Mouse (Mus musculus) heart, embryonic 12.5 days (tissue): ENCODE measurements around the gene Tgm7. TPM values are rescaled to one million over a fixed set of nuclear protein-coding genes. Genes with fewer than 3 reads are reported as not detected.
"Not testable (repeated sequence)": the region's sequence is repeated elsewhere in the genome, so short reads cannot be mapped to it uniquely, and the experiment has no call there.

Experiments used
- ATAC-seq: fragments of 200-750 bp; cut with Nextera tagmentation; 2 replicates; pipeline ENCODE4 v1.8.0; 2017; ENCODE audit warnings: moderate TSS enrichment, moderate library complexity; ENCODE audit not compliant: insufficient number of reproducible peaks, low FRiP score
- H3K27ac ChIP-seq: fragments of 300-500 bp; sonication (generic); 2 replicates; pipeline ENCODE4 v1.5.1; 2016; ENCODE audit warnings: mild to moderate bottlenecking, moderate library complexity; ENCODE audit not compliant: poor library complexity, severe bottlenecking
- H3K27me3 ChIP-seq: fragments of 300-500 bp; sonication (generic); replicated peaks from 2 replicates; pipeline ENCODE4 v1.6.1; 2016; ENCODE audit warnings: mild to moderate bottlenecking, moderate library complexity
- H3K36me3 ChIP-seq: fragments of 300-500 bp; sonication (generic); 2 replicates; pipeline ENCODE4 v1.6.1; 2016; ENCODE audit warnings: mild to moderate bottlenecking, moderate library complexity
- H3K4me1 ChIP-seq: fragments of 300-500 bp; sonication (generic); replicated peaks from 2 replicates; pipeline ENCODE4 v1.6.1; 2016; ENCODE audit warnings: mild to moderate bottlenecking
- H3K4me2 ChIP-seq: fragments of 300-500 bp; sonication (generic); 2 replicates; pipeline ENCODE4 v1.6.1; 2016; ENCODE audit warnings: mild to moderate bottlenecking, moderate library complexity
- H3K4me3 ChIP-seq: fragments of 300-500 bp; sonication (generic); 2 replicates; pipeline ENCODE4 v1.5.1; 2016; ENCODE audit warnings: mild to moderate bottlenecking
- H3K9ac ChIP-seq: fragments of 300-500 bp; sonication (generic); 2 replicates; pipeline ENCODE4 v1.6.1; 2016; ENCODE audit warnings: mild to moderate bottlenecking, moderate library complexity
- H3K9me3 ChIP-seq: fragments of 300-500 bp; sonication (generic); replicated peaks from 2 replicates; pipeline ENCODE4 v1.6.1; 2016; ENCODE audit warnings: mild to moderate bottlenecking, moderate library complexity
- WGBS: fragments of 180-500 bp; shearing (Covaris S2); methylation state at CpG from one replicate; pipeline ENCODE4 v1.1.7; 2016; 5-methylcytosine and 5-hydroxymethylcytosine counted together
- polyA plus RNA-seq: library from polyadenylated mRNA; unstranded; fragments of >200 nt; fragmentation: Nextera tagmentation; extraction: Ambion mirVana; gene quantifications from 2 replicates; pipeline ENCODE4 v1.2.1, GENCODE M21; 2016

Gene Tgm7
- polyA plus RNA-seq, 1 experiment from 2014 or later, result not detected

- H3K4me1 ChIP-seq, result no peaks in the 10 kb centered on the region
- no peak overlapping the region for H3K9ac ChIP-seq
- 80% methylated on average over 1 of the region's 1 CpGs for WGBS
- no peak overlapping the region for H3K4me2 ChIP-seq
- no peak for ATAC-seq
- H3K9me3 ChIP-seq, result no peaks in the 10 kb centered on the region
- H3K4me3 ChIP-seq, result no peak overlapping the region
- H3K36me3 ChIP-seq, result no peaks in the 10 kb centered on the region
- no peak overlapping the region for H3K27ac ChIP-seq
- H3K27me3 ChIP-seq, result no peaks in the 10 kb centered on the region
Observed at GRCm38 (mm10) chr2:121127536-121127935, 17.9 kb upstream of the Tgm7 start.

DNA sequence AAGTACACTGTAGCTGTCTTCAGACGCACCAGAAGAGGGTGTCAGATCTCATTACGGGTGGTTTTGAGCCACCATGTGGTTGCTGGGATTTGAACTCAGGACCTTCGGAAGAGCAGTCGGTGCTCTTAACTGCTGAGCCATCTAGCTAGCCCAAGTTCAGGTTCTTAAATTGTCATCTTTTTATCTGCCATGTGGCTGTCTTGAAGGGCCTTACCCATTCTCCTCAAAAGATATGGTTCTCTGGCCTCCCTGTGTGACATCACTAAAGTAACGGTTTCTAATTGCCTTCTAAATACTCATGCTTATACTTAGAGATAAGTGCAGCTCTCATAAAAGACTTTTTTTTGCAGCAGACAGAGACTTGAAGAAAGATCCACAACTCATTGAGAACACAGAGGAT lies 16.7 kb upstream of the Tgm7 start:
- H3K27me3 ChIP-seq, H3K9ac ChIP-seq, H3K4me3 ChIP-seq, H3K9me3 ChIP-seq, ATAC-seq, H3K27ac ChIP-seq, H3K36me3 ChIP-seq, H3K4me1 ChIP-seq, H3K4me2 ChIP-seq: not testable (repeated sequence)
- WGBS, result 86% methylated on average over 5 of the region's 5 CpGs

- peaks cover 4% of the 10 kb centered on the region; the same call in 1 of the 2 replicates for H3K27me3 ChIP-seq
- no peaks in the 10 kb centered on the region for H3K4me1 ChIP-seq
- H3K4me2 ChIP-seq, result no peak overlapping the region
- H3K4me3 ChIP-seq, result no peak overlapping the region
- H3K27ac ChIP-seq, result no peak overlapping the region
- no peak overlapping the region for H3K9ac ChIP-seq
- no peak for ATAC-seq
- H3K9me3 ChIP-seq, result no peaks in the 10 kb centered on the region
- WGBS, result 75% methylated on average over 3 of the region's 3 CpGs
- no peaks in the 10 kb centered on the region for H3K36me3 ChIP-seq
Observed at GRCm38 (mm10) chr2:121119260-121119659, 9.7 kb upstream of the Tgm7 start.

DNA sequence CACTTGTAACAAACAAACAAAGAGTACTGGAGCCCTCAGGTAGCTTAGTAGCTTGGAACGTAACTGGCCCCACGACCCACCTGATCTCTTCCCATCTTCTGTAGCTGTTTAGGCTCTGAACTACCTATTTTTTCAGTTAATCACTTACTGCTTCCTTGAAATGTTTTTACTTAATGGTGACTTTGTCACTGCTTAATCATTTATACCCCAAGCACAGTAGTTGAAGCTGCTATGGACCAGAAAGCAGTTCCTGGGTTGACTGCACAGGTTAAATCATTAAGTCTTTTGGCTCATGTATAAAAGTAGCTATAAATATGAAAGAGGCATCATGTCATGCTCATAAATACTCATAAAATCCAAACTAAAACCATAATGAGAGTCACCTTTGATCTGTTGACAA lies 5.8 kb upstream of the Tgm7 start:
- H3K36me3 ChIP-seq, result no peaks in the 10 kb centered on the region
- ATAC-seq, result no peak
- peaks cover under 1% of the 10 kb centered on the region; the same call in 1 of the 2 replicates for H3K4me1 ChIP-seq
- WGBS, result 87% methylated on average over 2 of the region's 2 CpGs
- peaks cover 8% of the 10 kb centered on the region; the same call in 1 of the 2 replicates for H3K27me3 ChIP-seq
- H3K4me3 ChIP-seq, result no peak overlapping the region
- no peak overlapping the region for H3K27ac ChIP-seq
- no peaks in the 10 kb centered on the region for H3K9me3 ChIP-seq
- H3K4me2 ChIP-seq, result no peak overlapping the region
- H3K9ac ChIP-seq, result no peak overlapping the region

DNA sequence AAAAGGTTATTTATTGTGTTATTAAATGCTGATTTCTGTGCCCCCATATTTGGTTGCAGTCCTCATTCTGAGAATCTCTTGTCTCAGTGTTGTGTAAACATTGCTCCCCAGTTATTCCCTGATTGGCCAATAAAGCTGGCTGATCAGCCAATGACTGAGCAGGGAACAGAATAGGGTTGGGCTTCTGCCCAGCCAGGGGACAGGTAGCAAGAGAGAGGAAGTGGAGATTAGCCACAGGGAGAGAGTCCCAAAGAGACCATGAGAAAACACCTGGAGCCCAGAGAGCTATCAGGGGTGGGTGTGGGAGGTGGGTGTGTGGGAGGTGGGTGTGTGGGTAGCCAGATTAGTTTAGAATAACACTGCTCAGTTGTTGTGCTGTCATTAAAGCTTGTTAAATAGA lies 3.7 kb downstream of the Tgm7 start:
- Histone ChIP-seq H3K9ac (no peak overlapping the region), H3K27ac (no peak overlapping the region), H3K4me2 (no peak overlapping the region), H3K36me3 (no peaks in the 10 kb centered on the region), H3K4me1 (peaks cover 4% of the 10 kb centered on the region; the same call in 1 of the 2 replicates), H3K9me3 (no peaks in the 10 kb centered on the region), H3K27me3 (no peaks in the 10 kb centered on the region), H3K4me3 (no peak overlapping the region)
- ATAC-seq, result no peak

DNA sequence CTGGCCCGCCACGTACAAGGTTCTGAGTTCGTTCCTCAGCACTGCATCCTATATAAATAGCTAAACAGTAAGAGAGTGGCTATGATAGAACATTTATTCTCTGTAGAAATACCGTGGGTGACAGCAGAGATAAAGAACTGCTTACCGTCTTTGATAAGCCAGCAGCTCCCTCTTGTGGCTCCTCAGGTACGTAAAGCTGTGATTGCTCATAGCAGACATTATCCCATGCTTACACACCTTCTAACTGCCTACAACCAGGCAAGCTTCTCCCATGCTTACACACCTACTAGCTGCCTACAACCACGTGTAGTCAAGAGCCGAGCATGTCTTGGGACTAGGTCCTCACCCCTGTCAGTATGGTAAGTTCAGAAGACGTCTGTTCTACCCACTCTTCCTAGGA lies 7.5 kb downstream of the Tgm7 start:
- no peak overlapping the region for H3K4me3 ChIP-seq
- no peaks in the 10 kb centered on the region for H3K9me3 ChIP-seq
- no peaks in the 10 kb centered on the region for H3K27me3 ChIP-seq
- no peaks in the 10 kb centered on the region for H3K4me1 ChIP-seq
- H3K27ac ChIP-seq, result no peak overlapping the region
- no peak overlapping the region for H3K4me2 ChIP-seq
- WGBS, result 22% methylated on average over 9 of the region's 9 CpGs
- no peak for ATAC-seq
- H3K9ac ChIP-seq, result no peak overlapping the region
- H3K36me3 ChIP-seq, result no peaks in the 10 kb centered on the region

DNA sequence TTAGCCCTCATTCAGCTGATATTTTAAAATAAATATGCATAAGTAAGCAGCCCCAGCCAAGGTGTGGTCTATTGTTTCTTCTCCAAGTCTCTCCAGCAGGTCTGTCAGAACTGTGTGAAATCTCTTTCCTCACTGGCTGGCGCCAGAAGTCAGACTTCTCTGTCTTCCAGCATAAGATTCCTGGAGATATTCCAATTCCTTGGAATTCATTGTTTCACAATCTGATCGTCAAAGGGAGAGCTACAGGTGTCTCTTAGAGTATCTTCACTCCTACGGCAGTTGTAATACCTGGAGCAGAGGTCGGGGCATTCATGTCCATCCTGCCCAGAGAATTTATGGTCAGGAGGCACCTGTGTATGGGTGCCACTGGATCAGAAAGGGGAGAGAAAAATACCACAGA lies 19.8 kb downstream of the Tgm7 start:
- H3K27me3 ChIP-seq, result no peaks in the 10 kb centered on the region; the same call in 1 of the 2 replicates
- no peaks in the 10 kb centered on the region for H3K9me3 ChIP-seq
- no peaks in the 10 kb centered on the region for H3K36me3 ChIP-seq
- no peak overlapping the region for H3K27ac ChIP-seq
- no peak overlapping the region for H3K9ac ChIP-seq
- H3K4me3 ChIP-seq, result no peak overlapping the region
- no peak overlapping the region for H3K4me2 ChIP-seq
- no peak for ATAC-seq
- H3K4me1 ChIP-seq, result no peaks in the 10 kb centered on the region; the same call in 1 of the 2 replicates
- 69% methylated on average over 4 of the region's 4 CpGs for WGBS

DNA sequence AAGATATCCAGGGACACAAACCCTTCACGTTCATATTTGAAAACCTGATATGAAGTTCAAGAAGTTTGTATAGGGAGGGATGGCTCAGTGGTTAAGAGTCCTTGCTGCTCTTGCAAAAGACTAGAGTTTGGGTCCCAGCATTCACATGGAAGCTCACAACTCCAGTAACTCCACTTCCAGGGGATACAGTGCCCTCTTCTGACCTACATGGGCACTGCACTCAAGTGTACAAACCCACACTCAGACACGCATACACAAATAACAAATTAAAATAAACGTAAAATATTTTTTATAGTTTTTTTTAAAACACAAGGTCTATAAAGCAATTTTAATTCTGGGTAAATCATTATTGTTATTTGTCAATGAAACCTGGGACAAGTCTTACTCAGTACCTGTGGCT lies 21.1 kb downstream of the Tgm7 start:
- no peak for ATAC-seq
- peaks cover 8% of the 10 kb centered on the region; the same call in 1 of the 2 replicates for H3K27me3 ChIP-seq
- no peak overlapping the region for H3K4me2 ChIP-seq
- no peaks in the 10 kb centered on the region; the same call in 1 of the 2 replicates for H3K4me1 ChIP-seq
- H3K4me3 ChIP-seq, result no peak overlapping the region
- no peaks in the 10 kb centered on the region for H3K9me3 ChIP-seq
- H3K9ac ChIP-seq, result no peak overlapping the region
- WGBS, result 88% methylated on average over 3 of the region's 3 CpGs
- H3K27ac ChIP-seq, result no peak overlapping the region
- H3K36me3 ChIP-seq, result no peaks in the 10 kb centered on the region

DNA sequence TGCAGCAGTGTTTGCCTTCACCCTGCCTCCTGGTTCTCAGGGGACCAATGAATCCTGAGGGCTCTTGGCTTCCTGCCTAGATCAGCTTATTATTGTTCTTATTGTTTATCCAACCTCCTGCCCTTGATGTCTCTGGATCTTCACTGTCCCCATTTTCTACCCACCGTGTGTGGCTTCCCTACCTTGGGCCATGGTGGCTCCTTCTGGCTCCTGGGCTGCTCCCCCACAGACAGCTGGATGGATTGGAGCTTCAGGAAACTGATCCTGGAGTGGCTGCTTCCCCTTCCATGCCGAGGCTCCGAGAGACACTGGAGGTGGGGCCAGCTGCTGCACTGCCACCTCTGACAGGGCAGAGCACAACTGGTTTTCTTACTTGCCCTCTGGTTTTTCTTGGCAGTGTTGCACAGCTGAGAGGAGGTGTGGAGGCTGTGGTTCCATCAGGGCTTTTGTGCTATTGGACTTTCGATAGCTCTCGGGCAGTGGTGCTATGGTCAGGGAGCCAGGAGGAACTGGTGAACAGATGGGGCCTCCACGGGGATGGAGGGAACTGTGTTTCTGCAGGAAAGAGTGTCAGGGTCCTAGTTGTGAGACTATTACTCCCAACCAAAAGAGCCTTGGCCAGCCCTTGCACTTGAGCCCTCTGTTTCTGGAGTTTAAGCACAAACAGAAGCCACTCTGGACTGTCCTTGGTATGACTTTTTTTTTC lies 24.0 kb downstream of the Tgm7 start, which contains the start of gene Tgm5:
Gene Tgm5, minus strand, starts transcription at position 362 of the 706 bp plus-strand sequence.
- Histone ChIP-seq H3K4me1 (no peaks in the 10 kb centered on the region; the same call in 1 of the 2 replicates), H3K27ac (no peak within 1 kb of the TSS), H3K4me2 (no peak within 1 kb of the TSS; the same call in 1 of the 2 replicates), H3K36me3 (no peaks in the 10 kb centered on the region), H3K4me3 (no peak within 1 kb of the TSS), H3K27me3 (0 out of 2 replicates have a peak, but pooled peaks cover 8% of the 10 kb centered on the region), H3K9ac (no peak within 1 kb of the TSS), H3K9me3 (no peaks in the 10 kb centered on the region)
- ATAC-seq, result no peak
- WGBS, result 36% methylated on average over 6 of the region's 6 CpGs

DNA sequence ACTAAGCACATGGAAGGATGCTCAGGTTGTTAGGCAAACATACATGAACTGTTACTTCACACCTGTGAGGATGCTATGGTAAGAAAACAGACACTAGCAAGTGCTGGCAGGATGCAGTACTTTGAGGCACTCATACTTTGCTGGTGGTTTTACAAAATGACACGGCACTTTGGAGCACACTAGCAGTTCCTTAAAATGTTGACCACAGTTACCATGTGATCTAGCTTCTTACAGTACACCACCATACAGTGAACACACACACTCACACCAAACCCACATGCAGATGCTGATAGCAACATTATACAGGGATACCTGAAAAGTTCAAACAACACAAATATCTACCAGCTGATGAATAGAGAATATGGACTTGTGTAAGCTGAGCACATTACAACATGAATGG lies 27.0 kb downstream of the Tgm7 start:
- Histone ChIP-seq H3K4me1 (no peaks in the 10 kb centered on the region; the same call in 1 of the 2 replicates), H3K4me2 (no peak overlapping the region), H3K27me3 (0 out of 2 replicates have a peak, but pooled peaks cover 8% of the 10 kb centered on the region), H3K4me3 (no peak overlapping the region), H3K36me3 (no peaks in the 10 kb centered on the region), H3K9me3 (no peaks in the 10 kb centered on the region), H3K9ac (no peak overlapping the region), H3K27ac (no peak overlapping the region)
- WGBS, result 80% methylated on average over 1 of the region's 1 CpGs
- ATAC-seq, result no peak

DNA sequence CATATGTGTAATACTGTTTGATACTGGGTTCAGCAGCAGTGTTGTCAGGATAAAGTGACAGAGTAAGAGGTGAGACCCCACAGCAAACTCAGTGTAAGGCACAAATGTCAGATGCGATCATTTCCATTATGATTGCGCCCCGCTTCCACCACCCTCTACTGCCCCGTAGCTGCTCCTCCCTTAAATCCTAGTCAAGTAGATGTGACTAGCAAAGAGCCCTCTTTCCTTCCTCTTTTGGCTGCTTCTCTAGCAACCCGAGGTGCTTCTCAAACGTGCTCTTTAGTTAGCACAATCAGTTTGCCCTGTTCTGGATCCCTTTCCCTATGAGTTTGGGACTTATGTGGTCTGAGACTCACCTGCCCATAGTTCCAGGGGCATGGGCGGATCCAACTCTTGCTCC lies 34.8 kb downstream of the Tgm7 start:
- 79% methylated on average over 7 of the region's 7 CpGs for WGBS
- Histone ChIP-seq H3K9me3 (no peaks in the 10 kb centered on the region), H3K27ac (no peak overlapping the region), H3K36me3 (no peaks in the 10 kb centered on the region), H3K27me3 (no peaks in the 10 kb centered on the region), H3K4me3 (no peak overlapping the region), H3K9ac (no peak overlapping the region), H3K4me2 (no peak overlapping the region), H3K4me1 (no peaks in the 10 kb centered on the region)
- no peak for ATAC-seq

- WGBS, result 74% methylated on average over 6 of the region's 6 CpGs
Observed at GRCm38 (mm10) chr2:121071871-121072270, 37.7 kb downstream of the Tgm7 start.

More at GRCm38 (mm10) chr2:121071871-121072270, 37.7 kb downstream of the Tgm7 start:
- no peaks in the 10 kb centered on the region for H3K9me3 ChIP-seq
- no peaks in the 10 kb centered on the region for H3K36me3 ChIP-seq
- ATAC-seq, result no peak
- no peak overlapping the region for H3K9ac ChIP-seq
- H3K4me3 ChIP-seq, result no peak overlapping the region
- no peaks in the 10 kb centered on the region for H3K4me1 ChIP-seq
- H3K27ac ChIP-seq, result no peak overlapping the region
- H3K4me2 ChIP-seq, result no peak overlapping the region
- no peaks in the 10 kb centered on the region; the same call in 1 of the 2 replicates for H3K27me3 ChIP-seq
